Mouse (Mus musculus): Measurements from ENCODE around the gene Ccdc61. TPM values are rescaled to one million over a fixed set of nuclear protein-coding genes. Genes with fewer than 3 reads are reported as not detected.

Ccdc61 gene
- polyA plus RNA-seq, 1 experiment from 2014 or later: 20.6 TPM

GRCm38 (mm10) chr7:18844811-18845210, 65.4 kb downstream of the Ccdc61 start:
- Histone ChIP-seq H3K27me3 (no peaks in the 10 kb centered on the region), H3K9me3 (replicated peaks) (no peaks in the 10 kb centered on the region), H3K4me2 (no peak overlapping the region), H3K36me3 (no peaks in the 10 kb centered on the region), H3K4me1 (replicated peaks) (peaks cover 4% of the 10 kb centered on the region), H3K27ac (no peak overlapping the region), H3K4me3 (no peak overlapping the region), H3K9ac (no peak overlapping the region)
- 27% methylated on average over 5 of the region's 5 CpGs for WGBS
- ATAC-seq (replicated peaks; ENCODE audit: insufficient number of reproducible peaks, insufficient read depth, low FRiP score, low read depth): no peak

GRCm38 (mm10) chr7:18841174-18841567, 69.0 kb downstream of the Ccdc61 start:
- H3K4me3 ChIP-seq: peak overlapping the region; percentile 45
- no peaks in the 10 kb centered on the region for H3K27me3 ChIP-seq
- peaks cover 4% of the 10 kb centered on the region for H3K4me1 ChIP-seq (replicated peaks)
- no peak overlapping the region; the same call in 1 of the 2 replicates for H3K27ac ChIP-seq
- H3K4me2 ChIP-seq: peak overlapping the region; percentile 61
- H3K9ac ChIP-seq: 0 out of 2 replicates have a peak overlapping the region, but pooled peaks have one; percentile 33
- no peaks in the 10 kb centered on the region for H3K36me3 ChIP-seq
- ATAC-seq (replicated peaks; ENCODE audit: insufficient number of reproducible peaks, insufficient read depth, low FRiP score, low read depth): no peak
- WGBS: 85% methylated on average over 1 of the region's 1 CpGs
- H3K9me3 ChIP-seq (replicated peaks): no peaks in the 10 kb centered on the region

Other genes starting within 250 kb of the Ccdc61 start
- not detected in 2 replicates for gene Psg20, start 224.2 kb downstream of the Ccdc61 start, polyA plus RNA-seq (2015; fragmentation: Nextera tagmentation; extraction: Ambion mirVana)
- 0.06 TPM in 1 of 2 replicates, not detected in the other for gene Psg22, start 192.3 kb downstream of the Ccdc61 start, polyA plus RNA-seq (2015; fragmentation: Nextera tagmentation; extraction: Ambion mirVana)
- not detected in 2 replicates for gene Psg19, start 111.9 kb downstream of the Ccdc61 start, polyA plus RNA-seq (2015; fragmentation: Nextera tagmentation; extraction: Ambion mirVana)
- not detected in 2 replicates for gene Psg17, start 88.8 kb downstream of the Ccdc61 start, polyA plus RNA-seq (2015; fragmentation: Nextera tagmentation; extraction: Ambion mirVana)
- 0.54 and 0.56 TPM in 2 replicates for gene Mill2, start 70.4 kb downstream of the Ccdc61 start, polyA plus RNA-seq (2015; fragmentation: Nextera tagmentation; extraction: Ambion mirVana)
- 1.6 and 3.0 TPM in 2 replicates for gene Pglyrp1, start 39.1 kb downstream of the Ccdc61 start, polyA plus RNA-seq (2015; fragmentation: Nextera tagmentation; extraction: Ambion mirVana)
- gene Nova2, start 15.5 kb upstream of the Ccdc61 start, polyA plus RNA-seq (2015; fragmentation: Nextera tagmentation; extraction: Ambion mirVana): 0.53 and 0.79 TPM in 2 replicates
- gene Nanos2, start 77.0 kb upstream of the Ccdc61 start, polyA plus RNA-seq (2015; fragmentation: Nextera tagmentation; extraction: Ambion mirVana): not detected in 2 replicates
- gene Mypop, start 80.8 kb upstream of the Ccdc61 start, polyA plus RNA-seq (2015; fragmentation: Nextera tagmentation; extraction: Ambion mirVana): 2.2 and 2.3 TPM in 2 replicates
- gene Irf2bp1, start 93.6 kb upstream of the Ccdc61 start, polyA plus RNA-seq (2015; fragmentation: Nextera tagmentation; extraction: Ambion mirVana): 11.5 and 17.6 TPM in 2 replicates
- 0.14 and 0.61 TPM in 2 replicates for gene Foxa3, start 113.1 kb upstream of the Ccdc61 start, polyA plus RNA-seq (2015; fragmentation: Nextera tagmentation; extraction: Ambion mirVana)
- 19.6 and 27.3 TPM in 2 replicates for gene Sympk, start 114.0 kb upstream of the Ccdc61 start, polyA plus RNA-seq (2015; fragmentation: Nextera tagmentation; extraction: Ambion mirVana)
- not detected in 2 replicates for gene Rsph6a, start 144.3 kb upstream of the Ccdc61 start, polyA plus RNA-seq (2015; fragmentation: Nextera tagmentation; extraction: Ambion mirVana)
- 14.2 and 20.0 TPM in 2 replicates for gene Dmwd, start 165.8 kb upstream of the Ccdc61 start, polyA plus RNA-seq (2015; fragmentation: Nextera tagmentation; extraction: Ambion mirVana)
- gene Dmpk, start 173.4 kb upstream of the Ccdc61 start, polyA plus RNA-seq (2015; fragmentation: Nextera tagmentation; extraction: Ambion mirVana): 51.9 and 57.3 TPM in 2 replicates
- gene Six5, start 184.2 kb upstream of the Ccdc61 start, polyA plus RNA-seq (2015; fragmentation: Nextera tagmentation; extraction: Ambion mirVana): 4.9 and 6.7 TPM in 2 replicates
- 0.73 and 1.0 TPM in 2 replicates for gene Gm4969, start 208.0 kb upstream of the Ccdc61 start, polyA plus RNA-seq (2015; fragmentation: Nextera tagmentation; extraction: Ambion mirVana)
- gene Fbxo46, start 209.4 kb upstream of the Ccdc61 start, polyA plus RNA-seq (2015; fragmentation: Nextera tagmentation; extraction: Ambion mirVana): 7.3 and 9.6 TPM in 2 replicates
- 8.8 and 10.0 TPM in 2 replicates for gene Qpctl, start 238.9 kb upstream of the Ccdc61 start, polyA plus RNA-seq (2015; fragmentation: Nextera tagmentation; extraction: Ambion mirVana)
- 93.2 and 96.6 TPM in 2 replicates for gene Snrpd2, start 239.3 kb upstream of the Ccdc61 start, polyA plus RNA-seq (2015; fragmentation: Nextera tagmentation; extraction: Ambion mirVana)

All from heart, embryonic 15.5 days (tissue).